In genomic region chr5:145200387-145200786, GRCm38 (mm10) we compare ENCODE assay signal across 11 mouse cellular contexts. TPM values are rescaled to one million over a fixed set of nuclear protein-coding genes. Genes with fewer than 3 reads are reported as not detected.
A peak's percentile ranks its signal among the peaks of the same experiment; 100 is the strongest.
DNase-seq lines count a peak whose midpoint lies in the region; ATAC-seq and TF ChIP-seq lines count a peak whose summit lies in the region.
"Had no signal": no experiment of that assay in that cellular context is flagged by ENCODE, and none has a peak within 500 bp of the region (broad histone marks: within the 10 kb centered on the region; RNA-seq: fewer than 3 reads in every experiment).

No protein-coding gene starts in this region.

- H3K4me2 ChIP-seq in kidney, postnatal 0 days (ENCODE audit: low read length): peak overlapping the region; percentile 97; the same call in 1 of the 2 replicates
- H3K4me2 ChIP-seq in embryonic facial prominence, embryonic 13.5 days: peak overlapping the region; percentile 99
- peak overlapping the region; percentile 93 for H3K4me2 ChIP-seq in intestine, embryonic 15.5 days (replicated peaks)
- H3K4me2 ChIP-seq in midbrain, postnatal 0 days (ENCODE audit: low read depth, low read length, poor library complexity, severe bottlenecking): peak overlapping the region; percentile 93; the same call in 1 of the 2 replicates

- H3K9ac ChIP-seq in kidney, postnatal 0 days (ENCODE audit: low read depth, low read length): peak overlapping the region; percentile 87; the same call in 1 of the 2 replicates
- no peak overlapping the region for H3K9ac ChIP-seq in embryonic facial prominence, embryonic 13.5 days
- H3K9ac ChIP-seq in intestine, embryonic 15.5 days: no peak overlapping the region
- H3K9ac ChIP-seq in midbrain, postnatal 0 days (replicated peaks; ENCODE audit: low read length, poor library complexity, severe bottlenecking): no peak overlapping the region

- H3K4me3 ChIP-seq in kidney, postnatal 0 days (replicated peaks; ENCODE audit: low read depth, low read length): 0 out of 2 replicates have a peak overlapping the region, but pooled peaks have one; percentile 81
- peak overlapping the region; percentile 87; the same call in 1 of the 2 replicates for H3K4me3 ChIP-seq in embryonic facial prominence, embryonic 13.5 days
- H3K4me3 ChIP-seq in intestine, embryonic 15.5 days (replicated peaks): no peak overlapping the region
- H3K4me3 ChIP-seq in midbrain, postnatal 0 days (ENCODE audit: low read depth, low read length): no peak overlapping the region

- TF ChIP-seq CTCF in kidney, postnatal 0 days (IDR thresholded peaks at IDR 0.05; ENCODE audit: low read depth): no peak
- no peak for TF ChIP-seq CTCF in midbrain, postnatal 0 days (IDR thresholded peaks at IDR 0.05)

- ATAC-seq in kidney, postnatal 0 days (replicated peaks; ENCODE audit: low FRiP score, low read depth): no peak
- no peak for ATAC-seq in embryonic facial prominence, embryonic 13.5 days (ENCODE audit: insufficient number of reproducible peaks, insufficient read depth, low FRiP score, low TSS enrichment, low read depth)
- no peak for ATAC-seq in intestine, embryonic 15.5 days
- no peak for ATAC-seq in midbrain, postnatal 0 days (ENCODE audit: low FRiP score)

- WGBS in kidney, postnatal 0 days: 74% methylated on average over 7 of the region's 7 CpGs
- 74% methylated on average over 7 of the region's 7 CpGs for WGBS in embryonic facial prominence, embryonic 13.5 days
- WGBS in intestine, embryonic 15.5 days: 72% methylated on average over 7 of the region's 7 CpGs
- 82% methylated on average over 7 of the region's 7 CpGs for WGBS in midbrain, postnatal 0 days

- no peak overlapping the region for H3K27ac ChIP-seq in kidney, postnatal 0 days
- H3K27ac ChIP-seq in embryonic facial prominence, embryonic 13.5 days: no peak overlapping the region
- no peak overlapping the region for H3K27ac ChIP-seq in intestine, embryonic 15.5 days
- no peak overlapping the region for H3K27ac ChIP-seq in midbrain, postnatal 0 days (ENCODE audit: low read depth, low read length)

- DNase-seq in kidney, postnatal 0 days (ENCODE audit: low spot score): no peak
- no peak for DNase-seq in kidney, postnatal 4 days
- no peak for DNase-seq in midbrain, postnatal 0 days (ENCODE audit: low spot score)
- no peak for DNase-seq in ovary, adult 18-20 months (ENCODE audit: low spot score)
- no peak for DNase-seq in lung, postnatal 14 days
- DNase-seq in kidney, adult 8-10 months: no peak
- DNase-seq: cerebellum, adult 8-10 months; heart, postnatal 36 days; spleen, adult 18-20 months had no signal

- 0 out of 2 replicates have a peak, but pooled peaks cover 21% of the 10 kb centered on the region for H3K36me3 ChIP-seq in kidney, postnatal 0 days (ENCODE audit: insufficient read depth, low read length)
- H3K36me3 ChIP-seq in embryonic facial prominence, embryonic 13.5 days: peaks cover 20% of the 10 kb centered on the region
- H3K36me3 ChIP-seq in intestine, embryonic 15.5 days: 0 out of 2 replicates have a peak, but pooled peaks cover 7% of the 10 kb centered on the region
- H3K36me3 ChIP-seq in midbrain, postnatal 0 days (ENCODE audit: insufficient read depth, low read length): peaks cover 14% of the 10 kb centered on the region

- H3K9me3 ChIP-seq in kidney, postnatal 0 days (replicated peaks; ENCODE audit: low read length): no peaks in the 10 kb centered on the region
- no peaks in the 10 kb centered on the region for H3K9me3 ChIP-seq in embryonic facial prominence, embryonic 13.5 days
- H3K9me3 ChIP-seq in intestine, embryonic 15.5 days: no peaks in the 10 kb centered on the region
- H3K9me3 ChIP-seq in midbrain, postnatal 0 days (ENCODE audit: low read length): no peaks in the 10 kb centered on the region

- H3K4me1 ChIP-seq in kidney, postnatal 0 days (replicated peaks; ENCODE audit: insufficient read depth, low read length): peaks cover 3% of the 10 kb centered on the region; the same call in 1 of the 2 replicates
- H3K4me1 ChIP-seq in embryonic facial prominence, embryonic 13.5 days: peaks cover 15% of the 10 kb centered on the region
- H3K4me1 ChIP-seq in intestine, embryonic 15.5 days (replicated peaks): peaks cover 10% of the 10 kb centered on the region
- H3K4me1 ChIP-seq in midbrain, postnatal 0 days (ENCODE audit: insufficient read depth, low read length): peaks cover 3% of the 10 kb centered on the region; the same call in 1 of the 2 replicates

- H3K27me3 ChIP-seq in kidney, postnatal 0 days (ENCODE audit: insufficient read depth, low read length): no peaks in the 10 kb centered on the region
- H3K27me3 ChIP-seq in embryonic facial prominence, embryonic 13.5 days: no peaks in the 10 kb centered on the region
- H3K27me3 ChIP-seq in intestine, embryonic 15.5 days (replicated peaks): no peaks in the 10 kb centered on the region
- no peaks in the 10 kb centered on the region for H3K27me3 ChIP-seq in midbrain, postnatal 0 days (ENCODE audit: insufficient read depth, low read length)

RNA-seq across cellular contexts. Expression of gene Zkscan14, which starts 1.3 kb away (rescaled TPM):
- 10.1 and 11.5 TPM in 2 replicates for polyA plus RNA-seq in kidney, postnatal 0 days (2015; fragmentation: Nextera tagmentation; extraction: Ambion mirVana)
- 11.2 and 11.9 TPM in 2 replicates for polyA plus RNA-seq in embryonic facial prominence, embryonic 13.5 days (2015; fragmentation: Nextera tagmentation; extraction: Ambion mirVana)
- polyA plus RNA-seq in intestine, embryonic 15.5 days (2015; fragmentation: Nextera tagmentation; extraction: Ambion mirVana): 7.8 and 9.5 TPM in 2 replicates
- 6.6 and 11.1 TPM in 2 replicates for total RNA-seq in midbrain, postnatal 0 days (2014; rRNA removed)
- 9.9 and 11.1 TPM in 2 replicates for polyA plus RNA-seq in midbrain, postnatal 0 days (2015; fragmentation: Nextera tagmentation; extraction: Ambion mirVana)

RNA-seq across cellular contexts. Expression of gene Zkscan5, which starts 4.0 kb away (rescaled TPM):
- polyA plus RNA-seq in kidney, postnatal 0 days (2015; fragmentation: Nextera tagmentation; extraction: Ambion mirVana): 10.4 and 10.8 TPM in 2 replicates
- 18.0 and 18.2 TPM in 2 replicates for polyA plus RNA-seq in embryonic facial prominence, embryonic 13.5 days (2015; fragmentation: Nextera tagmentation; extraction: Ambion mirVana)
- 9.7 and 10.3 TPM in 2 replicates for polyA plus RNA-seq in intestine, embryonic 15.5 days (2015; fragmentation: Nextera tagmentation; extraction: Ambion mirVana)
- 17.7 and 19.4 TPM in 2 replicates for total RNA-seq in midbrain, postnatal 0 days (2014; rRNA removed)
- 12.8 and 13.3 TPM in 2 replicates for polyA plus RNA-seq in midbrain, postnatal 0 days (2015; fragmentation: Nextera tagmentation; extraction: Ambion mirVana)

RNA-seq across cellular contexts. Expression of gene Atp5j2, which starts 8.5 kb away (rescaled TPM):
- 678 and 711 TPM in 2 replicates for polyA plus RNA-seq in kidney, postnatal 0 days (2015; fragmentation: Nextera tagmentation; extraction: Ambion mirVana)
- 668 and 696 TPM in 2 replicates for polyA plus RNA-seq in embryonic facial prominence, embryonic 13.5 days (2015; fragmentation: Nextera tagmentation; extraction: Ambion mirVana)
- polyA plus RNA-seq in intestine, embryonic 15.5 days (2015; fragmentation: Nextera tagmentation; extraction: Ambion mirVana): 899 and 947 TPM in 2 replicates
- 123 and 139 TPM in 2 replicates for total RNA-seq in midbrain, postnatal 0 days (2014; rRNA removed)
- 634 and 667 TPM in 2 replicates for polyA plus RNA-seq in midbrain, postnatal 0 days (2015; fragmentation: Nextera tagmentation; extraction: Ambion mirVana)

RNA-seq across cellular contexts. Expression of gene Zfp655, which starts 31.1 kb away (rescaled TPM):
- 30.6 and 37.8 TPM in 2 replicates for polyA plus RNA-seq in kidney, postnatal 0 days (2015; fragmentation: Nextera tagmentation; extraction: Ambion mirVana)
- polyA plus RNA-seq in embryonic facial prominence, embryonic 13.5 days (2015; fragmentation: Nextera tagmentation; extraction: Ambion mirVana): 33.7 and 36.2 TPM in 2 replicates
- 33.1 and 38.6 TPM in 2 replicates for polyA plus RNA-seq in intestine, embryonic 15.5 days (2015; fragmentation: Nextera tagmentation; extraction: Ambion mirVana)
- 24.0 and 36.9 TPM in 2 replicates for total RNA-seq in midbrain, postnatal 0 days (2014; rRNA removed)
- 23.1 and 25.6 TPM in 2 replicates for polyA plus RNA-seq in midbrain, postnatal 0 days (2015; fragmentation: Nextera tagmentation; extraction: Ambion mirVana)

RNA-seq across cellular contexts. Expression of gene Cpsf4, which starts 33.4 kb away (rescaled TPM):
- polyA plus RNA-seq in kidney, postnatal 0 days (2015; fragmentation: Nextera tagmentation; extraction: Ambion mirVana): 35.5 and 38.5 TPM in 2 replicates
- polyA plus RNA-seq in embryonic facial prominence, embryonic 13.5 days (2015; fragmentation: Nextera tagmentation; extraction: Ambion mirVana): 52.1 and 58.7 TPM in 2 replicates
- 43.1 and 47.1 TPM in 2 replicates for polyA plus RNA-seq in intestine, embryonic 15.5 days (2015; fragmentation: Nextera tagmentation; extraction: Ambion mirVana)
- 44.4 and 47.3 TPM in 2 replicates for total RNA-seq in midbrain, postnatal 0 days (2014; rRNA removed)
- 40.1 and 40.7 TPM in 2 replicates for polyA plus RNA-seq in midbrain, postnatal 0 days (2015; fragmentation: Nextera tagmentation; extraction: Ambion mirVana)

Comparison
In these comparisons a context has a peak if more than half of its experiments do, and no peak if none do; other contexts are left out.
1. H3K4me3 ChIP-seq: peak in kidney, postnatal 0 days (single experiment) and embryonic facial prominence, embryonic 13.5 days (single experiment); none in intestine, embryonic 15.5 days (single experiment) and midbrain, postnatal 0 days (single experiment).
2. Peak in every context shown above with its lines, with median percentiles within 50 percentile points of each other: H3K4me2 ChIP-seq.